Mouse (Mus musculus) MEL (cell line): Measurements from ENCODE around the gene Sema4f. TPM values are rescaled to one million over a fixed set of nuclear protein-coding genes. Genes with fewer than 3 reads are reported as not detected.

Source experiments
- DNase-seq: peaks from one replicate; pipeline ENCODE4 v3.0.0; 2011; ENCODE audit warnings: low read depth, low spot score
- H3K27ac ChIP-seq: 2 replicates; pipeline ENCODE4 v1.5.1; 2012; ENCODE audit warnings: low read depth, mild to moderate bottlenecking, control low read depth, low read length, moderate library complexity; ENCODE audit not compliant: control insufficient read depth
- H3K27me3 ChIP-seq, 2 experiments: fragments of 150-350 bp in 1 of 2; sonication (generic) in 1 of 2; 2 replicates each; pipeline ENCODE4 v1.6.1; 2012; ENCODE audit warnings: low read length in 2 of 2, mild to moderate bottlenecking in 2 of 2, improper control_type of control experiment in 1 of 2, moderate library complexity in 1 of 2; ENCODE audit not compliant: insufficient read depth in 2 of 2, control insufficient read depth in 1 of 2
- H3K36me3 ChIP-seq, 2 experiments: 2 replicates each; pipeline ENCODE4 v1.6.1; 2012 to 2014; ENCODE audit warnings: low read length in 2 of 2, improper control_type of control experiment in 1 of 2, inconsistent platforms in 1 of 2, mild to moderate bottlenecking in 1 of 2; ENCODE audit not compliant: insufficient read depth in 2 of 2, control insufficient read depth in 1 of 2
- H3K4me1 ChIP-seq, 2 experiments: fragments of 150-350 bp in 1 of 2; sonication (generic) in 1 of 2; 2 replicates each; pipeline ENCODE4 v1.6.1; 2012; ENCODE audit warnings: low read length in 2 of 2, improper control_type of control experiment in 1 of 2, mild to moderate bottlenecking in 1 of 2; ENCODE audit not compliant: insufficient read depth in 2 of 2, control insufficient read depth in 1 of 2
- H3K4me3 ChIP-seq, 2 experiments: fragments of 150-350 bp in 1 of 2; sonication (generic) in 1 of 2; 2 replicates each; pipeline ENCODE4 v1.5.1; 2012; ENCODE audit warnings: low read depth in 2 of 2, low read length in 2 of 2, mild to moderate bottlenecking in 2 of 2, moderate library complexity in 2 of 2, control low read depth in 1 of 2, improper control_type of control experiment in 1 of 2; ENCODE audit not compliant: control insufficient read depth in 1 of 2, insufficient read depth in 1 of 2
- H3K79me2 ChIP-seq: 2 replicates; pipeline ENCODE4 v1.6.1; 2012; ENCODE audit warnings: mild to moderate bottlenecking, low read length, moderate library complexity; ENCODE audit not compliant: control insufficient read depth, poor library complexity, insufficient read depth
- H3K9ac ChIP-seq: 2 replicates; pipeline ENCODE4 v1.6.1; 2012; ENCODE audit warnings: low read depth, mild to moderate bottlenecking, control low read depth, low read length, moderate library complexity; ENCODE audit not compliant: control insufficient read depth, poor library complexity, severe bottlenecking
- H3K9me3 ChIP-seq: fragments of 150-350 bp; sonication (generic); replicated peaks from 2 replicates; pipeline ENCODE4 v1.6.1; 2012; ENCODE audit warnings: mild to moderate bottlenecking, low read length, improper control_type of control experiment, moderate library complexity; ENCODE audit not compliant: insufficient read depth
- BHLHE40 ChIP-seq: IDR thresholded peaks from 2 replicates; pipeline ENCODE4 v1.6.1; 2012; ENCODE audit warnings: low read depth, mild to moderate bottlenecking, inconsistent platforms, low read length, improper control_type of control experiment, borderline replicate concordance
- CHD1 ChIP-seq: IDR thresholded peaks from 2 replicates; pipeline ENCODE4 v1.6.1; 2012; ENCODE audit warnings: low read depth, mild to moderate bottlenecking, inconsistent platforms, low read length, improper control_type of control experiment
- CHD2 ChIP-seq: IDR thresholded peaks from 2 replicates; pipeline ENCODE4 v1.6.1; 2011; ENCODE audit warnings: low read length, improper control_type of control experiment
- CTCF ChIP-seq, 3 experiments: IDR thresholded peaks in 2 of 3; conservative IDR thresholded peaks in 1 of 3; 2 replicates each; pipeline ENCODE4 v1.5.1; 2011 to 2012; ENCODE audit warnings: low read length in 3 of 3, low read depth in 2 of 3, mild to moderate bottlenecking in 2 of 3, improper control_type of control experiment in 1 of 3, inconsistent platforms in 1 of 3, mixed read lengths in 1 of 3, moderate library complexity in 1 of 3; ENCODE audit not compliant: control insufficient read depth in 1 of 3, insufficient read depth in 1 of 3, poor library complexity in 1 of 3, severe bottlenecking in 1 of 3
- ELF1 ChIP-seq: IDR thresholded peaks from 2 replicates; pipeline ENCODE4 v1.6.1; 2014; ENCODE audit warnings: low read depth, mild to moderate bottlenecking, inconsistent platforms, low read length, improper control_type of control experiment, moderate library complexity
- EP300 ChIP-seq, 2 experiments: IDR thresholded peaks; 2 replicates each; pipeline ENCODE4 v1.6.1; 2011; ENCODE audit warnings: improper control_type of control experiment in 2 of 2, low read length in 2 of 2, low read depth in 1 of 2, mild to moderate bottlenecking in 1 of 2
- GATA1 ChIP-seq: IDR thresholded peaks from 2 replicates; pipeline ENCODE4 v1.6.1; 2011; ENCODE audit warnings: low read depth, low read length, improper control_type of control experiment
- HCFC1 ChIP-seq: IDR thresholded peaks from 2 replicates; pipeline ENCODE4 v1.6.1; 2012; ENCODE audit warnings: low read depth, mild to moderate bottlenecking, inconsistent platforms, low read length, improper control_type of control experiment, moderate library complexity
- KAT2A ChIP-seq: conservative IDR thresholded peaks from 2 replicates; pipeline ENCODE4 v1.6.1; 2012; ENCODE audit warnings: low read depth, low read length, improper control_type of control experiment, inconsistent platforms
- MAFK ChIP-seq: IDR thresholded peaks from 2 replicates; pipeline ENCODE4 v1.6.1; 2011; ENCODE audit warnings: low read depth, mild to moderate bottlenecking, low read length, improper control_type of control experiment, borderline replicate concordance
- MAX ChIP-seq: IDR thresholded peaks from 2 replicates; pipeline ENCODE4 v1.6.1; 2011; ENCODE audit warnings: low read length, improper control_type of control experiment
- MAZ ChIP-seq: IDR thresholded peaks from 2 replicates; pipeline ENCODE4 v1.6.1; 2012; ENCODE audit warnings: low read depth, mild to moderate bottlenecking, inconsistent platforms, low read length, improper control_type of control experiment
- MEF2A ChIP-seq: IDR thresholded peaks from 2 replicates; pipeline ENCODE4 v1.6.1; 2014; ENCODE audit warnings: low read depth, mild to moderate bottlenecking, inconsistent platforms, low read length, improper control_type of control experiment; ENCODE audit not compliant: poor library complexity, insufficient replicate concordance, severe bottlenecking; ENCODE audit errors: extremely low read depth
- MXI1 ChIP-seq: IDR thresholded peaks from 2 replicates; pipeline ENCODE4 v1.6.1; 2011; ENCODE audit warnings: mild to moderate bottlenecking, low read depth, low read length, improper control_type of control experiment
- MYB ChIP-seq: IDR thresholded peaks from 2 replicates; pipeline ENCODE4 v1.6.1; 2011; ENCODE audit warnings: mild to moderate bottlenecking, low read depth, low read length, improper control_type of control experiment
- NELFE ChIP-seq: IDR thresholded peaks from 2 replicates; pipeline ENCODE4 v1.6.1; 2011; ENCODE audit warnings: low read depth, low read length, improper control_type of control experiment
- NRF1 ChIP-seq: IDR thresholded peaks from 2 replicates; pipeline ENCODE4 v1.6.1; 2014; ENCODE audit warnings: low read depth, mild to moderate bottlenecking, inconsistent platforms, low read length, improper control_type of control experiment, moderate library complexity; ENCODE audit not compliant: poor library complexity, insufficient read depth, severe bottlenecking
- POLR2A ChIP-seq, 2 experiments: IDR thresholded peaks; 2 replicates each; pipeline ENCODE4 v1.6.1; 2011 to 2012; ENCODE audit warnings: low read length in 2 of 2, mild to moderate bottlenecking in 2 of 2, control low read depth in 1 of 2, improper control_type of control experiment in 1 of 2, low read depth in 1 of 2, moderate library complexity in 1 of 2; ENCODE audit not compliant: control insufficient read depth in 1 of 2, insufficient read depth in 1 of 2, poor library complexity in 1 of 2
- POLR2AphosphoS2 ChIP-seq: IDR thresholded peaks from 2 replicates; pipeline ENCODE4 v1.6.1; 2011; ENCODE audit warnings: low read length, improper control_type of control experiment
- POLR2AphosphoS5 ChIP-seq: IDR thresholded peaks from 2 replicates; pipeline ENCODE4 v1.6.1; 2012; ENCODE audit warnings: low read depth, borderline replicate concordance, mild to moderate bottlenecking, inconsistent platforms, low read length, moderate library complexity, mixed read lengths
- RCOR1 ChIP-seq: IDR thresholded peaks from 2 replicates; pipeline ENCODE4 v1.6.1; 2012; ENCODE audit warnings: low read depth, mild to moderate bottlenecking, inconsistent platforms, low read length, improper control_type of control experiment
- SIN3A ChIP-seq: IDR thresholded peaks from 2 replicates; pipeline ENCODE4 v1.6.1; 2012; ENCODE audit warnings: low read length, improper control_type of control experiment, inconsistent platforms
- SMC3 ChIP-seq: IDR thresholded peaks from 2 replicates; pipeline ENCODE4 v1.6.1; 2011; ENCODE audit warnings: low read depth, low read length, improper control_type of control experiment
- TAL1 ChIP-seq: IDR thresholded peaks from 2 replicates; pipeline ENCODE4 v1.6.1; 2012; ENCODE audit warnings: mild to moderate bottlenecking, inconsistent platforms, low read length, moderate library complexity, mixed read lengths
- TBP ChIP-seq: IDR thresholded peaks from 2 replicates; pipeline ENCODE4 v1.8.0; 2011; ENCODE audit warnings: low read depth, low read length, improper control_type of control experiment
- UBTF ChIP-seq: IDR thresholded peaks from 2 replicates; pipeline ENCODE4 v1.6.1; 2012; ENCODE audit warnings: low read depth, mild to moderate bottlenecking, inconsistent platforms, low read length, improper control_type of control experiment, moderate library complexity, borderline replicate concordance; ENCODE audit not compliant: insufficient read depth
- USF1 ChIP-seq: IDR thresholded peaks from 2 replicates; pipeline ENCODE4 v1.6.1; 2014; ENCODE audit warnings: low read depth, mild to moderate bottlenecking, inconsistent platforms, low read length, improper control_type of control experiment, moderate library complexity
- USF2 ChIP-seq, 2 experiments: IDR thresholded peaks; 2 replicates each; pipeline ENCODE4 v1.6.1; 2011 to 2012; ENCODE audit warnings: improper control_type of control experiment in 2 of 2, low read length in 2 of 2, borderline replicate concordance in 1 of 2, inconsistent platforms in 1 of 2, low read depth in 1 of 2, mild to moderate bottlenecking in 1 of 2; ENCODE audit not compliant: insufficient read depth in 1 of 2
- ZC3H11A ChIP-seq: IDR thresholded peaks from 2 replicates; pipeline ENCODE4 v1.6.1; 2012; ENCODE audit warnings: low read depth, mild to moderate bottlenecking, inconsistent platforms, low read length, improper control_type of control experiment
- ZKSCAN1 ChIP-seq: IDR thresholded peaks from 2 replicates; pipeline ENCODE4 v1.6.1; 2012; ENCODE audit warnings: low read depth, mild to moderate bottlenecking, inconsistent platforms, low read length, improper control_type of control experiment, moderate library complexity
- ZMIZ1 ChIP-seq: IDR thresholded peaks from 2 replicates; pipeline ENCODE4 v1.6.1; 2012; ENCODE audit warnings: low read depth, mild to moderate bottlenecking, inconsistent platforms, low read length, improper control_type of control experiment, moderate library complexity
- ZNF384 ChIP-seq: IDR thresholded peaks from 2 replicates; pipeline ENCODE4 v1.6.1; 2012; ENCODE audit warnings: low read depth, mild to moderate bottlenecking, inconsistent platforms, low read length, improper control_type of control experiment
- polyA plus RNA-seq, 2 experiments: library from polyadenylated mRNA; stranded (reverse) in 1 of 2; unstranded in 1 of 2; fragments of >175 nt in 1 of 2; fragments of >200 nt in 1 of 2; gene quantifications; 2 replicates each; pipeline versions ENCODE4 v1.2.1 to v1.2.4; 2012; ENCODE audit warnings: low replicate concordance in 2 of 2, low read depth in 1 of 2; ENCODE audit not compliant: insufficient read length in 2 of 2, insufficient read depth in 1 of 2, missing spikeins in 1 of 2
- total RNA-seq: library from RNA; depleted of rRNA; stranded (reverse); fragments of 300-350 nt; gene quantifications from 2 replicates; pipeline ENCODE4 v1.2.3, GENCODE M21; 2012

The Sema4f gene
- total and polyA plus RNA-seq, 3 experiments, result 0.01 to 0.04 TPM; not detected in 1

DNA sequence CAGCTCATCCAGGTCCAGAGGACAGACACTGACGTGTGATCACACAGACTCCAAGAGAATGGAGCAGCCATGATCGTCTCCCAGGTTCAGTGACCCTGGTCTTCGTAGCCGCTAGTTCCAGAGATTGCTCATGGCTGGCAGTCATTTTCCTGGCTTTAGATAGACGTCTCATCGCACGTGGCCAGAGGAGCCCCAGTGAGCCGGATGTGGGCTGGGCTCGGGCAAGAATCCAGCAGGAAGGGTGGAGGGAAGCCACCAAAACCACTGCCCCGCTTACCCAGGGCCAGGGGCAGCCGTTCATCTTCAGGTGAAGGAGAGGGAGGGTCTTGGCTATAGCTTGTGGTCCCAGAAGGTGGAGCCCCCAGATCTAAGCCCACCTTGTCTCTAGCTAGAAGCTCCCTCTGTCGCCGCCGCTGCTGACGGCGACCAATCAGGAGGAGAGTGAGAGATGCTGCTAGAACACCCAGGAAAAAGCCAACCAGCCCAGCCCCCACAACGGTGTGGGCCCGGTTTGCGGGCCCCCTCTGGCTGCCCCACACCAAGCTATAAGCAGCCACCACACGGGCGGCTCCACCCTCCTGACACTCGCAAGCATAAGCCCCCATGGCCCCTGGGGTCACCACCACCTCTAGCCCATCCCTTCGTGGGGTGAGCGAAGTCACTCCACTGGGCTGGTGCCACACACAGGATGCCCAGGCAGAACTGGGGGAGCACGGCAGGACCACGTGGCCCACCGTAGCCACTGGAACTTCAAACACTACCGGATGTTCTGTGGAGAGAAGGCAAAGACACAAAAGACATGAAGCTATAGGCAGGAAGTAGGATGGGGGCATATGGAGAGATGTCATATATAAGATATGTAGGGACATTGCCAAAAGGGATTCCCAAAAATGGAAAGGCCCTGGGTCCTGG is 26.0 kb downstream of the Sema4f start (continued):
- TF ChIP-seq ZKSCAN1, result no peak
- TF ChIP-seq MAFK, result no peak
- no peak for TF ChIP-seq ZMIZ1
- no peak for TF ChIP-seq POLR2AphosphoS2

DNA sequence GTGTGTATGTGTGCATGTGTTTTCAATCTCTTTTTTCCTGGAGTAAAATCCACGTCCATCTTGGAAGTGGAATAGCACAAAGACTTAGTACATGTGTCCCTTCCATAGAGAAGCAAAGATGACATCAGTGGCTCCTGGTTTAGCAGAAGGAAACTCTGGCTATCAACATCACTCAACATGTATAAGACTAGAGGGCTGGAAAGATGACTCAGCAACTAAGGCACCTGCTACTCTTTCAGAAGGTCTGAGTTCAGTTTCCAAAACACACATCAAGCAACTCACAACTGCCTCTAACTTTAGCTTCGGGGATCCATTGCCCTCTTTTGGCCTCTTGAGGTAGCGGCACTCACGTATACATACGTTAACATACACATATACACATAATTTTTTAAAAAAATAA is 28.3 kb downstream of the Sema4f start:
- H3K27me3 ChIP-seq, result no peaks in the 10 kb centered on the region
- no peak overlapping the region for H3K4me3 ChIP-seq
- no peaks in the 10 kb centered on the region for H3K9me3 ChIP-seq
- H3K27ac ChIP-seq, result peak overlapping the region; percentile 18
- H3K9ac ChIP-seq, result no peak overlapping the region
- H3K4me1 ChIP-seq, result peaks cover 11 to 55% of the 10 kb centered on the region in 2 experiments
- H3K79me2 ChIP-seq, result no peaks in the 10 kb centered on the region
- peaks cover 0 to 30% of the 10 kb centered on the region in 2 experiments; a peak in 2 of 4 replicates for H3K36me3 ChIP-seq
- peak; percentile 76 for DNase-seq
- TF ChIP-seq HCFC1 (no peak), CHD1 (no peak), POLR2A (IDR thresholded peaks at IDR 0.05; ENCODE audit: control insufficient read depth in 1 of 2, insufficient read depth in 1 of 2, low read depth in 1 of 2, low read length in 2 of 2, poor library complexity in 1 of 2) (no peak), POLR2AphosphoS5 (no peak), ZNF384 (no peak), CHD2 (no peak), GATA1 (0 out of 2 replicates have a peak, but pooled peaks have one; percentile 10), TAL1 (no peak), SIN3A (no peak), TBP (no peak), POLR2AphosphoS2 (no peak), NRF1 (no peak), MAX (no peak), MAFK (peak; percentile 83; the same call in 1 of the 2 replicates), CTCF (IDR thresholded peaks at IDR 0.05 in 2 of 3, conservative IDR thresholded peaks at IDR 0.05 in 1 of 3; ENCODE audit: control insufficient read depth in 1 of 3, insufficient read depth in 1 of 3, low read depth in 2 of 3, low read length in 3 of 3, poor library complexity in 1 of 3, severe bottlenecking in 1 of 3) (no peak), ZKSCAN1 (no peak), RCOR1 (no peak), MXI1 (peak; percentile 53; the same call in 1 of the 2 replicates), ZMIZ1 (no peak), MAZ (0 out of 2 replicates have a peak, but pooled peaks have one; percentile 23), ZC3H11A (no peak), ELF1 (no peak), SMC3 (no peak), KAT2A (peak; percentile 28; the same call in 1 of the 2 replicates), USF1 (no peak), USF2 (IDR thresholded peaks at IDR 0.05; ENCODE audit: borderline replicate concordance in 1 of 2, insufficient read depth in 1 of 2, low read depth in 1 of 2, low read length in 2 of 2) (no peak), UBTF (no peak), MYB (no peak), MEF2A (no peak), BHLHE40 (no peak), EP300 (IDR thresholded peaks at IDR 0.05; ENCODE audit: low read depth in 1 of 2, low read length in 2 of 2) (peak; percentile 36 to 38; a peak in 3 of 4 replicates), NELFE (no peak)
